Mouse (Mus musculus): ENCODE measurements around the gene Prc1.

DNA sequence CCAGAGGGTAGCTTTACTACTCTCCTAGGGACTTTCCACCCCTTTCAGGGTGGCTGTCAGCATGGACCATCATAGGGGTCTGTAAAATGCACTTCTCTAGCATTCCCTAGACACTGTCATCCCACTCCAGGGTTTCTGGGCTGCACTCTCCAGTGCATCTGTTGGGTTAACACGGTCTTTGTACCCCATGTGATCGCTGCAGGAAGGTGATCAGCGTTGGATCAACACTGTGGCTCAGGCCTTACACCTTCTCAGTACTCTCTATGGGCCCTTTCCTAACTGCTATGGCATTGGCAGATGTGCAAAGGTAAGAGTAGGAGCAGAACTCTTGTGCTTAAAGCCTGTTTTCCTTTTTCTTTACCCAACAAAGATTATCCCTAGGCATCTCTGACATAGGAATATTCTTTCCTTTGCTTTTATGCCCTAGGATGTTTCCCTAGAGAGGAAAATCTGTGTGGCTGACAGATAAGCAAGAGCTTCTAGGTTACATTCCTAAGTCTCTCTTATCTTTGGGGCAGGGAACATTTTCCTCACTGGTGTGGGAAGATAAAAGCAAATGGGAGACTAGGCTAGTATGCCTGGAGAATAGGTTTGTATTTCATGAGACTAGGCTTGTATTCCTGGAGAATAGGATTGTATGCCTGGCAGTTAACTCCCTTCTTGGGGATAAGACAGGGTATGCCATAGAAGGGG, 10.9 kb upstream of the Prc1 start:
- TF ChIP-seq CEBPB (IDR thresholded peaks at IDR 0.05; ENCODE audit: low read depth) (no peak), CTCF (IDR thresholded peaks at IDR 0.05; ENCODE audit: control insufficient read depth, insufficient read depth, insufficient read length) (no peak)

Measured in C2C12 (cell line).